Mouse (Mus musculus) limb, embryonic 11.5 days (tissue): ENCODE results near the gene Serpinb1a. TPM values are rescaled to one million over a fixed set of nuclear protein-coding genes. Genes with fewer than 3 reads are reported as not detected.

Experiments used
- ATAC-seq: fragments of 200-750 bp; cut with Nextera tagmentation; 2 replicates; pipeline ENCODE4 v1.8.0; 2017; ENCODE audit warnings: low read depth; ENCODE audit not compliant: insufficient number of reproducible peaks, low FRiP score, low TSS enrichment
- DNase-seq: peaks from one replicate; pipeline ENCODE4 v3.0.0-alpha.2; 2015; ENCODE audit warnings: low spot score
- H3K27ac ChIP-seq: fragments of 300-500 bp; sonication (generic); replicated peaks from 2 replicates; pipeline ENCODE4 v1.5.1; 2014; ENCODE audit warnings: low read depth, mild to moderate bottlenecking, low read length
- H3K27me3 ChIP-seq: fragments of 300-500 bp; sonication (generic); 2 replicates; pipeline ENCODE4 v1.6.1; 2014; ENCODE audit warnings: mild to moderate bottlenecking, low read length, mixed read lengths; ENCODE audit not compliant: control insufficient read depth, insufficient read depth
- H3K36me3 ChIP-seq: fragments of 300-500 bp; sonication (generic); 2 replicates; pipeline ENCODE4 v1.6.1; 2014; ENCODE audit warnings: mild to moderate bottlenecking, low read length, moderate library complexity, mixed read lengths; ENCODE audit not compliant: control insufficient read depth, insufficient read depth
- H3K4me1 ChIP-seq: fragments of 300-500 bp; sonication (generic); 2 replicates; pipeline ENCODE4 v1.6.1; 2014; ENCODE audit warnings: low read length, mixed read lengths; ENCODE audit not compliant: control insufficient read depth, insufficient read depth
- H3K4me2 ChIP-seq: fragments of 300-500 bp; sonication (generic); 2 replicates; pipeline ENCODE4 v1.6.1; 2014; ENCODE audit warnings: low read depth, mild to moderate bottlenecking, moderate library complexity; ENCODE audit not compliant: severe bottlenecking
- H3K4me3 ChIP-seq: fragments of 300-500 bp; sonication (generic); 2 replicates; pipeline ENCODE4 v1.5.1; 2014; ENCODE audit warnings: low read depth, low read length
- H3K9ac ChIP-seq: fragments of 300-500 bp; sonication (generic); 2 replicates; pipeline ENCODE4 v1.6.1; 2014; ENCODE audit warnings: mild to moderate bottlenecking, low read length
- H3K9me3 ChIP-seq: fragments of 300-500 bp; sonication (generic); 2 replicates; pipeline ENCODE4 v1.6.1; 2016; ENCODE audit warnings: low read length; ENCODE audit not compliant: control insufficient read depth
- WGBS: fragments of 180-500 bp; shearing (Covaris S2); extraction: QIAGEN DNeasy Blood & Tissue Kit; methylation state at CpG from one replicate; pipeline ENCODE4 v1.1.7; 2014; 5-methylcytosine and 5-hydroxymethylcytosine counted together
- polyA plus RNA-seq: library from polyadenylated mRNA; unstranded; fragments of >200 nt; fragmentation: Nextera tagmentation; extraction: Ambion mirVana; gene quantifications from 2 replicates; pipeline ENCODE4 v1.2.1, GENCODE M21; 2014

Serpinb1a gene
- polyA plus RNA-seq, 1 experiment from 2014 or later: 2.5 TPM

GRCm38 (mm10) chr13:32851967-32852366 is 982 bp upstream of the Serpinb1a start:
- no peaks in the 10 kb centered on the region for H3K9me3 ChIP-seq
- 15% methylated on average over 7 of the region's 7 CpGs for WGBS
- H3K4me1 ChIP-seq: no peaks in the 10 kb centered on the region
- H3K27me3 ChIP-seq: no peaks in the 10 kb centered on the region
- DNase-seq: peak; percentile 55
- H3K4me3 ChIP-seq: no peak overlapping the region
- no peak overlapping the region for H3K27ac ChIP-seq
- no peaks in the 10 kb centered on the region for H3K36me3 ChIP-seq
- no peak overlapping the region for H3K4me2 ChIP-seq
- H3K9ac ChIP-seq: no peak overlapping the region
- ATAC-seq: no peak

DNA sequence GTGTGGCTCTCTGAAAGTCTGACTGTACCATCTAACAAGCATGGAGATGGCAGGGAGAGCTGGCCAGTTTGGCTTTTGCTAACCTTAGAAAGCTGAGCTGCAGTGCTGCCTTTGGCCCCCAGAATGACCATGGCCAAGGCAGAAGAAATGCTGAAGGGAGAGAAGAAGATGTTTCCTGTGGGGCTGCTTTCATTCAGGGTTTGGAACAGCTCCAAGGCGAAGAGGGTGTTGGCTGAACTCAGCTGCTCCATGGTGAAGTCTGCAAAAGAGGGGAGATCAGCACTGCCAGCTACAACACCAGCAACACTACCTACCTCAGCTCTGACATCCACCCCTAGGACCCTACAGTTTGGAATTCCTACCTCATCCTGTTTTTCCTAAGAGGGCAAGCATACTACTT is 829 bp downstream of the Serpinb1a start:
- Histone ChIP-seq H3K36me3 (no peaks in the 10 kb centered on the region), H3K4me3 (no peak overlapping the region), H3K27me3 (no peaks in the 10 kb centered on the region), H3K4me1 (no peaks in the 10 kb centered on the region), H3K9ac (no peak overlapping the region), H3K27ac (no peak overlapping the region), H3K9me3 (no peaks in the 10 kb centered on the region), H3K4me2 (no peak overlapping the region)
- WGBS: 56% methylated on average over 1 of the region's 1 CpGs
- no peak for ATAC-seq
- no peak for DNase-seq

DNA sequence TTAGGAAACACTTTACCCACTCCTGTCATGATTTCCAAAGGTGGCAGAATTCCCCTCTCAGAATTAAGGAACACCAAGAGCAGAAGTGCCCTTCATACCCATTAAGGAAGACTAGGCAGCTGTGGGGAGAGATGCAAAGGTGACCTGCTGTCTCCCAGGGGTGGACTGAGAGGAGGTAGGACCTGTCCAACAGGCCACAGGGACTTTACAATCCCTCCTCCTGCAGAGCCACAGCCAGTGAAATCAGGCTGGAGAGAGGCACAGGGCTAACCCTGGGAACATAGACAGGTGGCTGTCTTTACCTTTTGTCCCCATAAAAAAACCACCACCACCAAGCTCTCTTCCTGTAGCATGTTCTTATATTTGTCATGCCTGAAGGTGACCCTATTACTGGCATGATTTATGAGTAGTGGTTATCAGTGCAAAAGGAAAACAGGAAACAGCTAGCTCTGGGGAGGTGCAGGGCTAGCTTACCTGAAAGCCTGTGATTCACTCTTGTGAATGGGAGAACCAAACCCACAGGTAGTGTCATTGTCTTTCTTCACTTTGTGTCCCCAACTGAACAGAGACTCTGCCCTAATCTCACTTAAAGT is 1.4 kb downstream of the Serpinb1a start:
- Histone ChIP-seq H3K27me3 (no peaks in the 10 kb centered on the region), H3K4me1 (no peaks in the 10 kb centered on the region), H3K4me2 (no peak overlapping the region), H3K9ac (no peak overlapping the region), H3K4me3 (no peak overlapping the region), H3K36me3 (no peaks in the 10 kb centered on the region), H3K9me3 (no peaks in the 10 kb centered on the region), H3K27ac (no peak overlapping the region)
- ATAC-seq (no peak), DNase-seq (no peak)

GRCm38 (mm10) chr13:32849092-32849491 is 1.9 kb downstream of the Serpinb1a start:
- DNase-seq (no peak), ATAC-seq (no peak)
- Histone ChIP-seq H3K9ac (no peak overlapping the region), H3K36me3 (no peaks in the 10 kb centered on the region), H3K27me3 (no peaks in the 10 kb centered on the region), H3K4me2 (no peak overlapping the region), H3K4me3 (no peak overlapping the region), H3K27ac (no peak overlapping the region), H3K4me1 (no peaks in the 10 kb centered on the region), H3K9me3 (no peaks in the 10 kb centered on the region)
- 49% methylated on average over 4 of the region's 4 CpGs for WGBS

GRCm38 (mm10) chr13:32846221-32846620 is 4.8 kb downstream of the Serpinb1a start:
- no peak for DNase-seq
- no peaks in the 10 kb centered on the region for H3K36me3 ChIP-seq

GRCm38 (mm10) chr13:32841349-32841748 is 9.6 kb downstream of the Serpinb1a start:
- no peaks in the 10 kb centered on the region for H3K4me1 ChIP-seq
- ATAC-seq (no peak), DNase-seq (no peak)
- no peak overlapping the region for H3K9ac ChIP-seq
- H3K27me3 ChIP-seq: no peaks in the 10 kb centered on the region
- no peak overlapping the region for H3K27ac ChIP-seq
- H3K9me3 ChIP-seq: no peaks in the 10 kb centered on the region
- no peak overlapping the region for H3K4me2 ChIP-seq
- 95% methylated on average over 3 of the region's 3 CpGs for WGBS
- H3K4me3 ChIP-seq: no peak overlapping the region
- H3K36me3 ChIP-seq: no peaks in the 10 kb centered on the region

More at GRCm38 (mm10) chr13:32846221-32846620, 4.8 kb downstream of the Serpinb1a start:
- no peak for ATAC-seq
- no peak overlapping the region for H3K27ac ChIP-seq
- no peaks in the 10 kb centered on the region for H3K27me3 ChIP-seq
- H3K9me3 ChIP-seq: no peaks in the 10 kb centered on the region
- H3K4me3 ChIP-seq: no peak overlapping the region
- no peak overlapping the region for H3K9ac ChIP-seq
- H3K4me1 ChIP-seq: no peaks in the 10 kb centered on the region
- no peak overlapping the region for H3K4me2 ChIP-seq

DNA sequence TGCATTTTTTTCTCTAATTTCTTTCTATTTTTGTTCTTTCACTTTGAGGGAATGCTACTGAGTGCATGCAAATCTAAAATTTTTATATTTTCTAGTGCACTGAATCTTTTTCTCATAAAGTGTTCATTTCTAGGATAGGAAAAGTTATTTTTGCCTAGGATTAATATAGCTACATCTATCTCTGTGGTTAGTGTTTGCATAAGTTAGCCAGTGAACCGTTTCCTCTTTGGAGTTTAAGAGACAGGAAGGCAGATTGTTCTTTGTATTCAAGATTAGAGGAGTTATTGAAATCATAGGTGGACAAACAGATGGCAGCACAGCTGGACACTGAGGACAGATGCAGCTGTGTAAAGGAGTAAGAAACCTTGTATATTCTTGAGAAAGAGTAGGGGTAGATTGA is 11.7 kb downstream of the Serpinb1a start:
- Histone ChIP-seq H3K9me3 (no peaks in the 10 kb centered on the region), H3K27me3 (no peaks in the 10 kb centered on the region), H3K9ac (no peak overlapping the region), H3K27ac (no peak overlapping the region), H3K4me1 (no peaks in the 10 kb centered on the region), H3K4me2 (no peak overlapping the region), H3K36me3 (no peaks in the 10 kb centered on the region), H3K4me3 (no peak overlapping the region)
- ATAC-seq: no peak
- no peak for DNase-seq
- WGBS: 72% methylated on average over 1 of the region's 1 CpGs

GRCm38 (mm10) chr13:32834513-32834912 is 16.5 kb downstream of the Serpinb1a start:
- H3K27me3 ChIP-seq: no peaks in the 10 kb centered on the region

GRCm38 (mm10) chr13:32833237-32833636 is 17.7 kb downstream of the Serpinb1a start:
- Histone ChIP-seq H3K27me3 (no peaks in the 10 kb centered on the region), H3K4me3 (no peak overlapping the region), H3K4me1 (no peaks in the 10 kb centered on the region), H3K36me3 (no peaks in the 10 kb centered on the region), H3K9me3 (no peaks in the 10 kb centered on the region), H3K9ac (no peak overlapping the region), H3K27ac (no peak overlapping the region), H3K4me2 (no peak overlapping the region)
- 82% methylated on average over 6 of the region's 6 CpGs for WGBS
- DNase-seq (no peak), ATAC-seq (no peak)

More at GRCm38 (mm10) chr13:32834513-32834912, 16.5 kb downstream of the Serpinb1a start:
- WGBS: 93% methylated on average over 5 of the region's 5 CpGs
- no peaks in the 10 kb centered on the region for H3K36me3 ChIP-seq
- no peak overlapping the region for H3K9ac ChIP-seq
- DNase-seq: no peak
- no peak overlapping the region for H3K4me3 ChIP-seq
- H3K27ac ChIP-seq: no peak overlapping the region
- no peak for ATAC-seq
- no peak overlapping the region for H3K4me2 ChIP-seq
- no peaks in the 10 kb centered on the region for H3K4me1 ChIP-seq
- no peaks in the 10 kb centered on the region for H3K9me3 ChIP-seq
